Mouse (Mus musculus) forebrain, embryonic 11.5 days (tissue): Measurements from ENCODE around the gene S1pr5. TPM values are rescaled to one million over a fixed set of nuclear protein-coding genes. Genes with fewer than 3 reads are reported as not detected.
A peak's percentile ranks its signal among the peaks of the same experiment; 100 is the strongest.
"Not testable (repeated sequence)": the region's sequence is repeated elsewhere in the genome, so short reads cannot be mapped to it uniquely, and the experiment has no call there.

Source experiments
- ATAC-seq: fragments of 200-750 bp; cut with Nextera tagmentation; replicated peaks from 2 replicates; pipeline ENCODE4 v1.8.0; 2017; ENCODE audit warnings: moderate TSS enrichment; ENCODE audit not compliant: low FRiP score
- DNase-seq: peaks from one replicate; pipeline ENCODE4 v3.0.0-alpha.2; 2017; ENCODE audit warnings: low spot score
- H3K27ac ChIP-seq: fragments of 300-500 bp; sonication (generic); 2 replicates; pipeline ENCODE4 v1.5.1; 2014; ENCODE audit warnings: low read depth, low read length
- H3K27me3 ChIP-seq: fragments of 300-500 bp; sonication (generic); 2 replicates; pipeline ENCODE4 v1.6.1; 2014; ENCODE audit warnings: mild to moderate bottlenecking, low read length, mixed read lengths; ENCODE audit not compliant: control insufficient read depth, insufficient read depth
- H3K36me3 ChIP-seq: fragments of 300-500 bp; sonication (generic); 2 replicates; pipeline ENCODE4 v1.6.1; 2014; ENCODE audit warnings: mild to moderate bottlenecking, low read length, moderate library complexity, mixed read lengths; ENCODE audit not compliant: control insufficient read depth, insufficient read depth
- H3K4me1 ChIP-seq: fragments of 300-500 bp; sonication (generic); replicated peaks from 2 replicates; pipeline ENCODE4 v1.6.1; 2014; ENCODE audit warnings: low read length, mixed read lengths; ENCODE audit not compliant: control insufficient read depth, insufficient read depth
- H3K4me2 ChIP-seq: fragments of 300-500 bp; sonication (generic); 2 replicates; pipeline ENCODE4 v1.6.1; 2014; ENCODE audit warnings: low read depth, mild to moderate bottlenecking, low read length, moderate library complexity, mixed read lengths; ENCODE audit not compliant: severe bottlenecking
- H3K4me3 ChIP-seq: fragments of 300-500 bp; sonication (generic); 2 replicates; pipeline ENCODE4 v1.5.1; 2014; ENCODE audit warnings: low read depth, low read length
- H3K9ac ChIP-seq: fragments of 300-500 bp; sonication (generic); 2 replicates; pipeline ENCODE4 v1.6.1; 2014; ENCODE audit warnings: low read length
- H3K9me3 ChIP-seq: fragments of 300-500 bp; sonication (generic); 2 replicates; pipeline ENCODE4 v1.6.1; 2016; ENCODE audit warnings: low read length, mixed read lengths; ENCODE audit not compliant: control insufficient read depth
- WGBS: fragments of 180-500 bp; shearing (Covaris S2); extraction: QIAGEN DNeasy Blood & Tissue Kit; methylation state at CpG from one replicate; pipeline ENCODE4 v1.1.7; 2014; 5-methylcytosine and 5-hydroxymethylcytosine counted together
- polyA plus RNA-seq: library from polyadenylated mRNA; unstranded; fragments of >200 nt; fragmentation: Nextera tagmentation; extraction: Ambion mirVana; gene quantifications from 2 replicates; pipeline ENCODE4 v1.2.1, GENCODE M21; 2014

S1pr5 gene
- polyA plus RNA-seq, 1 experiment from 2014 or later, result 0.09 TPM

- Histone ChIP-seq H3K9ac (no peak overlapping the region), H3K4me2 (no peak overlapping the region), H3K27ac (no peak overlapping the region), H3K36me3 (peaks cover 47% of the 10 kb centered on the region), H3K9me3 (no peaks in the 10 kb centered on the region), H3K4me3 (no peak overlapping the region), H3K4me1 (no peaks in the 10 kb centered on the region), H3K27me3 (no peaks in the 10 kb centered on the region)
- 97% methylated on average over 3 of the region's 3 CpGs for WGBS
- ATAC-seq (no peak), DNase-seq (no peak)
Measured at GRCm38 (mm10) chr9:21274336-21274735, 26.1 kb upstream of the S1pr5 start.

- ATAC-seq (no peak), DNase-seq (no peak)
- no peaks in the 10 kb centered on the region for H3K27me3 ChIP-seq
- H3K4me2 ChIP-seq, result no peak overlapping the region
- no peaks in the 10 kb centered on the region for H3K4me1 ChIP-seq
- no peak overlapping the region for H3K27ac ChIP-seq
- no peaks in the 10 kb centered on the region for H3K9me3 ChIP-seq
- H3K36me3 ChIP-seq, result peaks cover 48% of the 10 kb centered on the region
- WGBS, result 85% methylated on average over 7 of the region's 7 CpGs
- no peak overlapping the region for H3K4me3 ChIP-seq
- no peak overlapping the region for H3K9ac ChIP-seq
Measured at GRCm38 (mm10) chr9:21273520-21274228, 25.4 kb upstream of the S1pr5 start.

GRCm38 (mm10) chr9:21273094-21273493 lies 24.9 kb upstream of the S1pr5 start:
- no peak for ATAC-seq
- Histone ChIP-seq H3K4me1 (no peaks in the 10 kb centered on the region), H3K9me3 (no peaks in the 10 kb centered on the region), H3K9ac (no peak overlapping the region), H3K27ac (no peak overlapping the region), H3K36me3 (peaks cover 49% of the 10 kb centered on the region), H3K27me3 (no peaks in the 10 kb centered on the region), H3K4me3 (no peak overlapping the region), H3K4me2 (no peak overlapping the region)
- no peak for DNase-seq
- WGBS, result 87% methylated on average over 8 of the region's 8 CpGs

GRCm38 (mm10) chr9:21272391-21272790 lies 24.1 kb upstream of the S1pr5 start:
- no peak overlapping the region for H3K4me3 ChIP-seq
- 92% methylated on average over 9 of the region's 9 CpGs for whole genome bisulfite sequencing
- H3K4me1 ChIP-seq, result no peaks in the 10 kb centered on the region
- ATAC-seq (no peak), DNase-seq (no peak)
- H3K27me3 ChIP-seq, result no peaks in the 10 kb centered on the region
- H3K4me2 ChIP-seq, result no peak overlapping the region
- no peaks in the 10 kb centered on the region for H3K9me3 ChIP-seq
- no peak overlapping the region for H3K9ac ChIP-seq
- peaks cover 49% of the 10 kb centered on the region for H3K36me3 ChIP-seq
- no peak overlapping the region for H3K27ac ChIP-seq

GRCm38 (mm10) chr9:21269590-21269989 lies 21.3 kb upstream of the S1pr5 start:
- not testable (repeated sequence) for H3K9me3 ChIP-seq, H3K4me2 ChIP-seq, DNase-seq, H3K4me3 ChIP-seq, H3K27me3 ChIP-seq, H3K4me1 ChIP-seq, H3K27ac ChIP-seq, H3K9ac ChIP-seq, ATAC-seq
- 92% methylated on average over 5 of the region's 5 CpGs for WGBS
- peaks cover 34% of the 10 kb centered on the region for H3K36me3 ChIP-seq

GRCm38 (mm10) chr9:21268305-21268704 lies 20.1 kb upstream of the S1pr5 start:
- Histone ChIP-seq H3K4me2 (no peak overlapping the region), H3K9me3 (no peaks in the 10 kb centered on the region), H3K9ac (no peak overlapping the region), H3K4me3 (no peak overlapping the region), H3K36me3 (peaks cover 24% of the 10 kb centered on the region; the same call in 1 of the 2 replicates), H3K27ac (no peak overlapping the region), H3K4me1 (peaks cover 5% of the 10 kb centered on the region; the same call in 1 of the 2 replicates), H3K27me3 (no peaks in the 10 kb centered on the region)
- ATAC-seq (no peak), DNase-seq (no peak)
- 95% methylated on average over 16 of the region's 16 CpGs for WGBS

- no peak overlapping the region for H3K4me3 ChIP-seq
Measured at GRCm38 (mm10) chr9:21266889-21267288, 18.6 kb upstream of the S1pr5 start.

GRCm38 (mm10) chr9:21265611-21266010 lies 17.4 kb upstream of the S1pr5 start:
- ATAC-seq, result peak; percentile 28; the same call in 1 of the 2 replicates

More at GRCm38 (mm10) chr9:21266889-21267288, 18.6 kb upstream of the S1pr5 start:
- Histone ChIP-seq H3K4me1 (peaks cover 5% of the 10 kb centered on the region; the same call in 1 of the 2 replicates), H3K36me3 (peaks cover 16% of the 10 kb centered on the region; the same call in 1 of the 2 replicates), H3K27me3 (no peaks in the 10 kb centered on the region), H3K9ac (no peak overlapping the region), H3K9me3 (no peaks in the 10 kb centered on the region), H3K4me2 (no peak overlapping the region), H3K27ac (no peak overlapping the region)
- ATAC-seq (no peak), DNase-seq (no peak)
- 93% methylated on average over 5 of the region's 5 CpGs for WGBS

More at GRCm38 (mm10) chr9:21265611-21266010, 17.4 kb upstream of the S1pr5 start:
- Histone ChIP-seq H3K4me1 (peaks cover 5% of the 10 kb centered on the region; the same call in 1 of the 2 replicates), H3K4me2 (peak overlapping the region; percentile 88), H3K9me3 (no peaks in the 10 kb centered on the region), H3K36me3 (peaks cover 7% of the 10 kb centered on the region; the same call in 1 of the 2 replicates), H3K27ac (no peak overlapping the region; the same call in 1 of the 2 replicates), H3K9ac (peak overlapping the region; percentile 89), H3K4me3 (peak overlapping the region; percentile 95), H3K27me3 (no peaks in the 10 kb centered on the region)
- WGBS, result 3% methylated on average over 11 of the region's 11 CpGs
- DNase-seq, result no peak
